Mouse (Mus musculus): ENCODE measurements around the gene Chmp2a. TPM values are rescaled to one million over a fixed set of nuclear protein-coding genes. Genes with fewer than 3 reads are reported as not detected.

Gene Chmp2a
- total and polyA plus RNA-seq, 2 experiments from 2014 or later, result 114 to 198 TPM

DNA sequence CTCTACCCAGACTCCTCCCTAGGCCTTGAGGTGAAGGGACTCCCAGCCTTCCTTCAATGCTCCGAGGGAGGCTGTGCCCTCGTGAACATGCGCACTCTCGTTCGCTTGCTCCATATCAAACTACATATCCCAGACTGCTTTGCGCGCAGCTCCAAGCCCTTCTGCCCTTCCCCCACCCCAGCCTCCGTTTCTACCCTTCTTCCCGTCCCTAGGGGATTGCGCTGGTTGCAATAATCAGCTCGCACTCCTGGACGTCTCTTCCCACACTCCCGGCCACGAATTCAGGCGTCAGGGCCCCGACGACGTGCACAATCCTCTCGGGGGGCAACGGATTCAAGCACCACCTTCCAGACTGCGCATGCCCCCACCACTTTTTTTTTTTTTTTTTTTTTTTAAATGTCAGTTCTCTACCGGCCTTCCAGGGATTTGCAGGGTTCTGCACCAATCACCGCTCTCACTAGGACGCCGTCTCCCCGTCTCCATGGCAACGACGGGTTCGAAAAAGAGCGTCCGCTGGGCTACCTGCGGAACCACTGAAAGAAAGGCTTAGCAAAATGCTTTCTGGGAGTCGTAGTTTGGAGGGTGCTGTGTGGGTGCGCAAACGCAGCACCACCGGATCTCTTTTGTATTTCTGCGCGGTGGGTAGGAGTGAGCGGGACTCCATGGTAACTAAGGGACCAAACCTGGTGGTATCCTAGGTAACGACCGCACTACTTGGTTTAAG lies 19.8 kb upstream of the Chmp2a start, which contains the start of gene Mzf1:
Gene Mzf1, minus strand, starts transcription at position 478 of the 724 bp plus-strand sequence.
- Histone ChIP-seq H3K4me1 (ENCODE audit: insufficient read depth, low read length) (peaks cover 5% of the 10 kb centered on the region; the same call in 1 of the 2 replicates), H3K9ac (replicated peaks; ENCODE audit: low read length, poor library complexity, severe bottlenecking) (peak within 1 kb of the TSS; percentile 42), H3K9me3 (ENCODE audit: low read length) (no peaks in the 10 kb centered on the region), H3K27me3 (ENCODE audit: insufficient read depth, low read length) (no peaks in the 10 kb centered on the region), H3K4me3 (ENCODE audit: low read depth, low read length) (peak within 1 kb of the TSS; percentile 58), H3K36me3 (ENCODE audit: insufficient read depth, low read length) (no peaks in the 10 kb centered on the region; the same call in 1 of the 2 replicates), H3K4me2 (ENCODE audit: low read depth, low read length, poor library complexity, severe bottlenecking) (peak within 1 kb of the TSS; percentile 58), H3K27ac (ENCODE audit: low read depth, low read length) (peak within 1 kb of the TSS; percentile 81)
- WGBS, result under 1% methylated on average over 41 of the region's 41 CpGs
- no peak for TF ChIP-seq CTCF (IDR thresholded peaks at IDR 0.05)
- DNase-seq (ENCODE audit: low spot score), result peak; percentile 99
- ATAC-seq (ENCODE audit: low FRiP score), result peak; percentile 96

DNA sequence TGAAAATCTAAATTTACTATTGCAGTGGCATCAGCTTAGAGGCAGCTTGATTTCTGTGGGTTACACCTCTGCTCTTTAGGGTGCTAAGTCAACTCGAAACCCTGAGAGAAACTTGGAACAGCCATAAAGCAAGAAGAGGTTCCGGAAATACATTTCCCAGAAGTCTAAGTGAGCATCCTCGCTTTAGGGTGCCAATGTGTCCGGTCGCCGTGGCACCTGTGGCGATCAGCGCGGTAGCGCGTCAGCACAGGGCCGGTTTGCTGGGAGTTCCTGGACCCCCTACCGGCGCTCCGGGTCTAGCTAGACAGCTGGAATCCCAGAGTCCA lies 19.3 kb upstream of the Chmp2a start:
- 2% methylated on average over 15 of the region's 15 CpGs for WGBS
- ATAC-seq (ENCODE audit: low FRiP score), result no peak; the same call in 1 of the 2 replicates

DNA sequence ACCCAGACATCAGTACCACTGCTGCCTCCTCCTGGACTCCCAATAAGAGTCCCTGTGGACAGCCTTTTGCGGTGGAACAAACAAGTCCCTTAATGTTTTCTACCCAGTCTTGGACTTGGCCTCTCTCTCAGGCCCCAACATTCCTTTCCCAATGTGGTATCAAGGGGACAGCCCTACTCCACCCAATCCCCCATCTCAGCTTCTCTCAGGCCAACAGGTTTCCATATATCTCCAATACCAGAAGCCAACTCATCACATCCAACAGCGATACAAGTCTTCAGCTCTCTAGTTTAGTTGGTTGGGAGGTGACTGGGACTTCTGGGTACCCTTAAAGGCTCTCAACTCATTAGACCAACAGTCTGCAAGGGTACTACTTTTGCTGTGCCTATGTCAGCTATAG lies 18.9 kb upstream of the Chmp2a start:
- H3K9ac ChIP-seq (replicated peaks; ENCODE audit: low read length, poor library complexity, severe bottlenecking), result peak overlapping the region; percentile 42
- no peak for TF ChIP-seq CTCF (IDR thresholded peaks at IDR 0.05)
- H3K27ac ChIP-seq (ENCODE audit: low read depth, low read length), result peak overlapping the region; percentile 81; the same call in 1 of the 2 replicates
- no peak for ATAC-seq (ENCODE audit: low FRiP score)
- H3K4me1 ChIP-seq (ENCODE audit: insufficient read depth, low read length), result peaks cover 5% of the 10 kb centered on the region; the same call in 1 of the 2 replicates
- H3K4me2 ChIP-seq (ENCODE audit: low read depth, low read length, poor library complexity, severe bottlenecking), result peak overlapping the region; percentile 58
- H3K9me3 ChIP-seq (ENCODE audit: low read length), result no peaks in the 10 kb centered on the region
- H3K27me3 ChIP-seq (ENCODE audit: insufficient read depth, low read length), result no peaks in the 10 kb centered on the region
- no peaks in the 10 kb centered on the region; the same call in 1 of the 2 replicates for H3K36me3 ChIP-seq (ENCODE audit: insufficient read depth, low read length)
- 94% methylated on average over 2 of the region's 2 CpGs for WGBS
- H3K4me3 ChIP-seq (ENCODE audit: low read depth, low read length), result peak overlapping the region; percentile 58
- DNase-seq (ENCODE audit: low spot score), result no peak

More for the DNA sequence above, 19.3 kb upstream of the Chmp2a start:
- H3K9ac ChIP-seq (replicated peaks; ENCODE audit: low read length, poor library complexity, severe bottlenecking), result peak overlapping the region; percentile 42
- H3K36me3 ChIP-seq (ENCODE audit: insufficient read depth, low read length), result no peaks in the 10 kb centered on the region; the same call in 1 of the 2 replicates
- peak overlapping the region; percentile 81 for H3K27ac ChIP-seq (ENCODE audit: low read depth, low read length)
- no peak for DNase-seq (ENCODE audit: low spot score)
- peak overlapping the region; percentile 58 for H3K4me2 ChIP-seq (ENCODE audit: low read depth, low read length, poor library complexity, severe bottlenecking)
- H3K9me3 ChIP-seq (ENCODE audit: low read length), result no peaks in the 10 kb centered on the region
- no peaks in the 10 kb centered on the region for H3K27me3 ChIP-seq (ENCODE audit: insufficient read depth, low read length)
- peaks cover 5% of the 10 kb centered on the region; the same call in 1 of the 2 replicates for H3K4me1 ChIP-seq (ENCODE audit: insufficient read depth, low read length)
- TF ChIP-seq CTCF (IDR thresholded peaks at IDR 0.05), result no peak
- H3K4me3 ChIP-seq (ENCODE audit: low read depth, low read length), result peak overlapping the region; percentile 58

DNA sequence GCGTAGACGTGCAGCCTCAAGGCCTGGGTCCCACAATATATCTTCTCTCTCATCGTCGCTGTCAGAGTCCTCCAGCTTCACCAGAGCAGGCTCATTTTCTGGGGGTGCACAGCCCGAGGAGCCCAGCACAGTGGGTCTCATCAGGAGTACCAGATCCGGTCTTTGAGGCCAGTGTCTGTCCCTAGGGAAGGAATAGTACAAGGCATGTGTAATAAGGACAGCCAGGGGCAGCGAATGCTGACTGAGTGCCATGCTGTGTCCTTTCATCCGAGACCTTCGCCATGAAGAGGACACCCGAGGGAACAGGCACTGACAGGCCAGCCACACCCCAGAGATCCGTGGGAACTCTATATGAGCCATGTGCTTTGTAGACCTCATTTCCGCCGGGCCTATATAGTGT lies 18.4 kb upstream of the Chmp2a start:
- DNase-seq (ENCODE audit: low spot score), result no peak
- TF ChIP-seq CTCF (IDR thresholded peaks at IDR 0.05), result no peak
- H3K27ac ChIP-seq (ENCODE audit: low read depth, low read length), result no peak overlapping the region

DNA sequence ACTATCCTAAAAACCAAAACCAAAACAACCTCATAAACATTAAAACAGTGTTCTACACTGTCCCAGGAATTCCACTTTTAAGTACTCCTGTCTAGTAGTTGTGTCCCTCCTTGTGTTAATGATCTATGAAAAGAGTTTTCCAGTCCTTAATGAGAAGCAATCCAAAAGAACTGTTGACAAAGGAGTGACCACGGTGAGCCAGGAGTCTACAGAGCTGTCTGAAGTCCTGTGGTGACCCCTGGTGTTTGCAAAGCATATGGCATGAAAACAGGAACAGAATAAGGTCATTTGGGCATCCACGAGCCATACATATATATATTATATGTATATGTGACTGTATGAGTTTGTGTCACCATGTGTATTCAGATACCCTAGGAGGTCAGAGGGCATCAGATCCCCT lies 11.5 kb upstream of the Chmp2a start:
- peak; percentile 70 for DNase-seq (ENCODE audit: low spot score)
- peak; percentile 80 for TF ChIP-seq CTCF (IDR thresholded peaks at IDR 0.05)
- Histone ChIP-seq H3K36me3 (ENCODE audit: insufficient read depth, low read length) (no peaks in the 10 kb centered on the region), H3K4me1 (ENCODE audit: insufficient read depth, low read length) (no peaks in the 10 kb centered on the region), H3K27ac (ENCODE audit: low read depth, low read length) (no peak overlapping the region), H3K9ac (replicated peaks; ENCODE audit: low read length, poor library complexity, severe bottlenecking) (no peak overlapping the region), H3K4me3 (ENCODE audit: low read depth, low read length) (no peak overlapping the region), H3K27me3 (ENCODE audit: insufficient read depth, low read length) (peaks cover 10% of the 10 kb centered on the region; the same call in 1 of the 2 replicates), H3K9me3 (ENCODE audit: low read length) (no peaks in the 10 kb centered on the region), H3K4me2 (ENCODE audit: low read depth, low read length, poor library complexity, severe bottlenecking) (no peak overlapping the region)
- WGBS, result 3% methylated on average over 2 of the region's 2 CpGs
- 0 out of 2 replicates have a peak, but pooled peaks have one; percentile 29 for ATAC-seq (ENCODE audit: low FRiP score)

More for the DNA sequence above, 18.4 kb upstream of the Chmp2a start:
- WGBS, result 88% methylated on average over 13 of the region's 13 CpGs
- no peaks in the 10 kb centered on the region for H3K27me3 ChIP-seq (ENCODE audit: insufficient read depth, low read length)
- H3K4me1 ChIP-seq (ENCODE audit: insufficient read depth, low read length), result peaks cover 5% of the 10 kb centered on the region; the same call in 1 of the 2 replicates
- H3K36me3 ChIP-seq (ENCODE audit: insufficient read depth, low read length), result no peaks in the 10 kb centered on the region; the same call in 1 of the 2 replicates
- no peak overlapping the region for H3K4me2 ChIP-seq (ENCODE audit: low read depth, low read length, poor library complexity, severe bottlenecking)
- no peak overlapping the region for H3K4me3 ChIP-seq (ENCODE audit: low read depth, low read length)
- H3K9ac ChIP-seq (replicated peaks; ENCODE audit: low read length, poor library complexity, severe bottlenecking), result no peak overlapping the region
- no peaks in the 10 kb centered on the region for H3K9me3 ChIP-seq (ENCODE audit: low read length)
- no peak for ATAC-seq (ENCODE audit: low FRiP score)

DNA sequence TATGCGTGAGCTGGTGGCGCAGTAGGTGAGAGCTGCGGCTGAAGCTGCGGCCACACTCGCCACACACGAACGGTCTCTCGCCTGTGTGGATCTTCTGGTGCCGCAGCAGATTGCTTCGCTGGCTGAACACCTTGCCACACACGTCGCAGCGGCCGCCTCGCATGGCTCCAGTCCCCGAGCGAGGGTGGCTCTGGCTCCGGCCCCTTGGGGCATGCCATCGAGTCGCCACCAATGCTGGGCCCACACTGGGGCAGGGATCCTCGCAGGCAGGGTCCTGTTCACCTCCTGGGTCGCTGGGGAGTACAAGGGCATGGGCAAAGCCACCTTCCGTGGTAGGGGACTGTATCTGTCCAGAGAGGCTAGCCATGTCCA lies 9.6 kb upstream of the Chmp2a start:
- Histone ChIP-seq H3K9ac (replicated peaks; ENCODE audit: low read length, poor library complexity, severe bottlenecking) (peak overlapping the region; percentile 72), H3K27ac (ENCODE audit: low read depth, low read length) (peak overlapping the region; percentile 65), H3K4me1 (ENCODE audit: insufficient read depth, low read length) (0 out of 2 replicates have a peak, but pooled peaks cover 1% of the 10 kb centered on the region), H3K4me3 (ENCODE audit: low read depth, low read length) (peak overlapping the region; percentile 39), H3K9me3 (ENCODE audit: low read length) (no peaks in the 10 kb centered on the region), H3K36me3 (ENCODE audit: insufficient read depth, low read length) (no peaks in the 10 kb centered on the region), H3K4me2 (ENCODE audit: low read depth, low read length, poor library complexity, severe bottlenecking) (peak overlapping the region; percentile 65), H3K27me3 (ENCODE audit: insufficient read depth, low read length) (peaks cover 10% of the 10 kb centered on the region; the same call in 1 of the 2 replicates)
- ATAC-seq (ENCODE audit: low FRiP score) (peak; percentile 11), DNase-seq (ENCODE audit: low spot score) (no peak)
- WGBS, result 3% methylated on average over 23 of the region's 23 CpGs
- no peak for TF ChIP-seq CTCF (IDR thresholded peaks at IDR 0.05)

All from midbrain, postnatal 0 days (tissue).